Mouse (Mus musculus) megakaryocyte, embryonic 14.5 days (primary cell): ENCODE measurements at regions not wholly inside any gene's neighbourhood (a gene's known extent, or its start where the extent isn't known, plus 50 kb on each side); places are given as distances from the start of the nearest gene placed in this dataset.

Source experiments
- FLI1 ChIP-seq: IDR thresholded peaks from 2 replicates; pipeline ENCODE4 v1.6.1; 2012; ENCODE audit warnings: low read length, inconsistent platforms, mixed read lengths
- GATA1 ChIP-seq: IDR thresholded peaks from 3 replicates; pipeline ENCODE4 v1.6.1; 2012; ENCODE audit warnings: mixed read lengths, low read length, inconsistent platforms, borderline replicate concordance

DNA sequence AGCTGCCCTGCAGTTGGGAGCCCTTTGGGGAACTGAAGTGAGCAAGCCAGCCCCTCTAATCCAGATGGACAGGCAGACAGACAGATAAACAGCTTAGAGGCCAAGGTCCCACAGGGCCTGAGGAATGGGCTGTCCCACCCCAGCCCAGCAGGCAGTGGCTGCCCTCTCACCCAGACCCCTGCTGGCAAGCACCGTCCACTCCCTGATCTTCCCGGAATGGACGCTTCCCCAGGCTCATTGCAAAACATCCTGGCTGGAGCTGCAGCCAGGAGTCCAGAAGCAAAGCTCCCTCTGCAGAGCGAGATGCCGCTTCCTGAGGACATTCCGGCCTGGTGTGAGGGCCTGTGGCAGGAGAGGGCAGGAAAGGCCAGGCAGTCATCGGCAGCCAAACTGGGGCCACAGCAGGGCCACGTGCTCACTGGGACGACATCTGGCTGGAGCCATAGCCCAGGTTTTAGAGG lies 154.6 kb upstream of the Zmiz1 start:
- TF ChIP-seq GATA1 = no peak
- TF ChIP-seq FLI1 = no peak
